Mouse (Mus musculus): ENCODE results near the gene Vsig10. TPM values are rescaled to one million over a fixed set of nuclear protein-coding genes. Genes with fewer than 3 reads are reported as not detected.

The Vsig10 gene
- total RNA-seq, 2 experiments from 2014 or later: 2.0 to 2.2 TPM

DNA sequence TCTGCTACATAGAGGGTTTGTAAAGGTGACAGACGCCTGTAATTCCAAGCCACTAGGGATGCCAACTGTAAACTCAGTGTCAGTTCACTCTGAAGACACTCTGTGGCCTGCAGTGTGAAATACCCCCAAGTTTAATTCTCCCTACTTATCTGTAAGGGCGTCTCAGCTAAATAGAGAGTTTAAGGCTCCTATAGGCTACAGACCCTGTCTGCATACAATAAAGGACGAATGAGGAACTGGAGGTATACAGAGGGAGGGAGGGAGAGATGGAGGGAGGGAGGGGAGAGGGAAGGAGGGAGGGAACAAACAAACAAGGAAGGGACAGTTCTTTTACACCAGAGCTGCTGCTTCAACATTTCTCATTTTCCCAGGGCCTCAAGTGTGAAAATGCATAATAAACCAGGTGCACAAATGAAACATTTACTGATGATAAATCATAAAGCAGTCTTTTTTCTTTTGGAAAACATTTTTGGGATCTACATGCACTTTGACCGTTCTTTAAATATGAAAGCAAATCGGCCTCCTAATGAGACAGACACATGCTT, 26.6 kb downstream of the Vsig10 start:
- intact Hi-C loops (cut with DNase I): no loop called here

GRCm38 (mm10) chr5:117346281-117346680, 27.4 kb downstream of the Vsig10 start:
- DNase-seq (ENCODE audit: extremely low spot score in 1 of 2, low spot score in 2 of 2): no peak
- intact Hi-C loops (cut with DNase I): no loop called here

More for the DNA sequence above, 26.6 kb downstream of the Vsig10 start:
- DNase-seq (ENCODE audit: extremely low spot score in 1 of 2, low spot score in 2 of 2): no peak

- DNase-seq (ENCODE audit: extremely low spot score in 1 of 2, low spot score in 2 of 2): no peak
- intact Hi-C loops (cut with DNase I): no loop called here
These were observed 28.1 kb downstream of the Vsig10 start for GRCm38 (mm10) chr5:117347011-117347410.

GRCm38 (mm10) chr5:117347838-117348237, 29.0 kb downstream of the Vsig10 start:
- DNase-seq (ENCODE audit: extremely low spot score in 1 of 2, low spot score in 2 of 2): no peak
- intact Hi-C loops (cut with DNase I): no loop called here

- intact Hi-C loops (cut with DNase I): no loop called here
- DNase-seq (ENCODE audit: extremely low spot score in 1 of 2, low spot score in 2 of 2): peak in 1 of 2 experiments; percentile 88
These were observed 29.4 kb downstream of the Vsig10 start for GRCm38 (mm10) chr5:117348279-117348678.

DNA sequence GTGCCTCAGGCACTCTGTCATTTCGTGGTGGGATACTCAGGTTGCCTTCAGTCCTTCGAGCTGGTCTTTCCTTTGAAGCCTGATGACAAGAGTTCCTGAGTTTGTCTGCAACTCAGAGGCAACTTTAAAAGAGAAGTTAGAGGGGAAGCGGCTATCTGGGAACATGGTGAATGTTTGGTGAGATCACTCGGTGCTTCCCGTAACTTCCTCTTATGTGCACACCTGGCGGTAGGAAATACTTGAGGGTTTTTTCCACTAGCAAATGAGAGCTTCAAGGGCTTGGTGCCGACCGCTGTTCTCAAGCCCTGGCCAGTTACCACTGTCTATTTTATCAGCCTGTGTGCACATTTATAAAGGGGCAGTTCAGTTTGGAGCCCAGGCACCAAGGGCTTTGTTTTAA, 35.2 kb downstream of the Vsig10 start:
- intact Hi-C loops (cut with DNase I): no loop called here
- DNase-seq (ENCODE audit: extremely low spot score in 1 of 2, low spot score in 2 of 2): no peak

DNA sequence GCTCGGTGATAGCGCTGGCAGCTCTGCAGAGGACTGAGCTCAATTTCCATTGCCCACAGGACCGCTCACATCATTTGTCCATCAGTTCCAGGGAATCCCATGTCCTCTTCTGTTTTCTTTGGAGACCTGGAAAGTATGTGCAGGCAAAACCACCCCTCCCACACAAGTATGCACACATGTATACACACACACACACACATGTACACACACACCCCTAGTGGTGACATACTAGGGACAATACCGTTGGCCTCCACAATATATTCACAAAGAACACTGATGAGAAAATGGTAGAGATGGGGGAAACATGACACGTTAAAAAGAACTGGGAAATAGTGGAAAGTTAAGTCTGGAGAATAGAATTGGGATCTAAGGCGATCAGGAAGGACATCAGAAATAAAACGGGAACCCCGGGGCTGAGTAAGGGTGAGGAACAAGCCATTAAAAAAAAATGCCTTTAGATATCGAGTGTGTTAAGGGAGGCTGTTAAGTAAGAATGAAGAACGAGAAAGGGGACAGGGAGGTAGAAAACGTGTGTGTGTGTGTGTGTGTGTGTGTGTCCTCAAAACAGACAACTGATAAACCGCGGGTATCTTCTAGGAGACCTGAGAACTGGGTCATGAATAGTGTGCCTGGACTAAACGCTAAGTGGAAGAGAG, 36.9 kb downstream of the Vsig10 start:
- intact Hi-C loops (cut with DNase I): no loop called here
- no peak for DNase-seq (ENCODE audit: extremely low spot score in 1 of 2, low spot score in 2 of 2)

DNA sequence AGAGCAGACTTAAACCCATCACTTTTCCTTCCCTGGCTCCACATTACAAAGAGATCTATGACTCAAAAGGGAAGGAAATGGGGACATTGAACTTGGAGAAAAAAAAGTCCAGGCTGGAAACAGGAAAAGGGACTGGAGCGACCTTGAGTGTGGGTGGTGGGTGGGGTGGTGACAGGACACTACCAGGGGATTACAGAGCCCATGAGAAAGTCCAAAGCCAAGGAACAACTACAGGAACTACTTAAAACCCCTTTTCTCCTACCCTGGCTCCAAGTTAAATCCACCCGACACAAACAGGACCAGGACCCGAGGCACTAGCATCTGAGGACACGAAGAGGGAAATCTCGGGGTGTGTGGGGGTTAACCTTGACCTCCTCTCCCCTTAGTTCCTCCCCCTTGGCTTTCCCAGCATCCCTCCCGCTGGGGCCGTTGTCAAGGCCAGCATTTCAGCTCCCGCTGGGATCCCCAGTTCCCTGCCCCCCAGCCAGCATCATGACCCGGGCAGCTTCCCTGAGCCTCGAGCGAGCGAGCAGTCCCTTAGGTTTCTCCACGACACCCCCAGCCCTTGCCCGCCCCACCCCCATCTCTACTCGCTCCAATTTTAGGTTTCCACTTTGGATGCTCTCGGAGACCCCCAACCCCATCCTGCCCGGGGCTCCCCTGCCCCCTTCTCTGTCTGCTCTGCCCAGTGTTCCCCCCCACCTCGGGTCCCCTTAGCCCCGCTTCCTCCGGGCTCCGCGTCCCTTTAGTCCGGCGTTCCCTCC, 37.7 kb downstream of the Vsig10 start:
- intact Hi-C loops (cut with DNase I): no loop called here
- peak in 1 of 2 experiments; percentile 87 for DNase-seq (ENCODE audit: extremely low spot score in 1 of 2, low spot score in 2 of 2)

DNA sequence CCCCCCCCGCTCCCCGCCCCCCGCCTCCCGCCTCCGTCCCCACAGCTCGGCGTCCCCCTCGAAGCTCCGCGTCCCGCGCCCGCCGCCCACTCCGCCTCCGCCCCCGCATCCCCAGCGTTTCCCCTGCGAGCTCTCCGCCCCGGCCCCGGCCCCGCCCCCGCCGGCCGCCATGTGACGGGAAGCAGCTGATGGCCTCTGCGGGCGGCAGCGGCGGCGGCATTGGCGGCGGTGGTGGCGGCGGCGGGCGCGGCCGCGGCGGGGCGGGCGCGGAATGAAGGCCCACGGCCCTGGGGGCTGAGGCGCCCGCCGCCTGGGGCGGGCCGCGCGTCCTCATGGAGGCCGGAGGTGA, 38.2 kb downstream of the Vsig10 start, which contains the start of gene Wsb2:
Gene Wsb2 (plus strand): TSS at position 176 of the 349 bp plus-strand sequence.
- intact Hi-C loops (cut with DNase I): no loop called here
- DNase-seq (ENCODE audit: extremely low spot score in 1 of 2, low spot score in 2 of 2): peak; percentile 68 to 96

DNA sequence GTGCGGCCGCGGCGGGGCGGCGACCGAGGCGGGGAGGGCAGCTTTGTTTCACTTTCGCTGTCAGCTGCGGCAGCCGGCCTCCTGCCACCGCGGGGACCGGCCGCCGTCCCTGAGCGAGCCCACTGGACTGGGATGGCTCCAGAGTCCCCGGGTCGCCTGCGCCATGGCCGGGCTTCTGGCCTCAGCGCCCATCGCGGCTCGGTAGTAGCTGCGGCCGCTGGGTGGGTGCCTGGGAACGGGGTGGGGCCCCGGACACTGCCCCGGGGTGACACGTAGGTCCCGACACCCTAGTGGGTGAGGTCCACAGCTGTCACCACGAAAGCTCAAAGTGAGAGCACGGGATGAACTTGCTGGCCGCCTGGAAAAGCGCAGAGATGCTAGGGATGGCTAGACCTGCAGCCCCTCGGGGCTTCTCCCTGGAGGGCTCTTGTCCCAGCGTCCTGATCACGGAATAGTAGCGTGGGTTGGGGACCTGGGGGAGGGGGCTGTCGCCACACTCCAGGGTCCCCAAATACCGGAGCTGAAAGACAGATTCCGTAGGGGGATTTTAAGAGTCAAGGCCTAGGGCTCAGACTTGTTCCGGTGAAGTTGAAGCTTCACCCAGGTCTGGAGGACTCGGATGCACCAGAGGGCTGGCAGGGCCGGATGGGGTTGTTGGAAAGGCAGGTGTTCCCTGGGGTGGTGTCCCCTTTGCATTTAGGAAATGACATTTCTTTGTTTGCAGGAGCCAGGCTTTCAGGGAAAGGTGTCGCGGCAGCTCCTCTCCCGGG, 38.8 kb downstream of the Vsig10 start:
- intact Hi-C loops (cut with DNase I): no loop called here
- DNase-seq (ENCODE audit: extremely low spot score in 1 of 2, low spot score in 2 of 2): no peak

DNA sequence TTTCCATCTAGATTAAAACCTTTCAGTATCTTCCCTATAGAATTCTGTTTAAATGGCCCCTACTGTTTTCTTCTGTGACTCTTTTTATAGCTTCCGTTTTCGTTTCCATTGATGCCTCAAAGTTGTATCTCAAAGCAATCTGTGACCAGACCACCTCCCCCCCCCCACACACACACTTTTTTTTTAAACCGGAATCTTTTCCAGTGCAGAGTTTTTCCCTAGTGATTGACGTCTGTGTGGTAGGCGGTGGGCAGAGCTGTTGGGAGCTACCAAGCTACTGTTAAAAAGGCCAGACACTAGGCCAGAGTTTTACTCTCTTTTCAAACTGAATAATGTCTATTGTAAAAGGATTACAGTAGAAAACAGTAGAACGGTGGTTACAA, 39.4 kb downstream of the Vsig10 start:
- intact Hi-C loops (cut with DNase I): no loop called here

GRCm38 (mm10) chr5:117358725-117359124, 39.8 kb downstream of the Vsig10 start:
- intact Hi-C loops (cut with DNase I): no loop called here
- DNase-seq (ENCODE audit: extremely low spot score in 1 of 2, low spot score in 2 of 2): peak; percentile 79 to 88

More for the DNA sequence above, 39.4 kb downstream of the Vsig10 start:
- DNase-seq (ENCODE audit: extremely low spot score in 1 of 2, low spot score in 2 of 2): no peak

DNA sequence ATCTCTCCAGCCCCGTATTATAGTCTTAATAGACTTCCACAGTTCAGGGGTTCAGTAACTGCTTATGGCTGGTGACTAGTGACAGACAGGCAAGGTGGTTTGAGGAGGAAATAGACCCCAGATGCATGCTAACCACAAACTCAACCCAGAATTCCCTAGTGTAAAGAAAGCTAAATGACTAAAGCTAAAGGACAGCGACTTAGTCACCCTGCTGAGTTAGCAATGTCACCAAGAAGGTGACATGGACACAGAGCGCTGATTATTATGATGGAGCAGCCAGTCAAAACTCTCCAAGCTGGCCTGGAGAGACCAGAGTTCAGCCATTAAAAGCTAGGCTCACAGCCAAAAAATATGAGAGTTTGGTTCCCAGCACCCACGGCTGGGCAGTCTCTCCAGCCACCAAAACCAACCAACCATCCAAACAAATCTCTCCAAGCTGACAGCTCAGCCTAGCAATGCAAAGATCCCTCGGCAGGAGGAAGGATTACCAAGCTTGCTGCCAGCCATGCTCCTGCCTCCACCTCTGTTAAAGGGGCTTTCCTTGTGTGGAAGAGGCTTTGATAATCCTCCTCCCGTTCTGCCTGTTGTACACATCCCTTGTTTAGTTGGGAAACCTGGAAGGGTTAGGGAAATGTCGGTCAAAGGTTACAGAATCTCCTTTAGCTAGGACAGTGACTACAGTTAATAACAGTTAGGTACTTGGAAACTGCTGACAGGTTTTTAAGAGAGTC, 40.8 kb downstream of the Vsig10 start:
- intact Hi-C loops (cut with DNase I): no loop called here
- no peak for DNase-seq (ENCODE audit: extremely low spot score in 1 of 2, low spot score in 2 of 2)

GRCm38 (mm10) chr5:117360228-117360515, 41.3 kb downstream of the Vsig10 start:
- intact Hi-C loops (cut with DNase I): no loop called here

GRCm38 (mm10) chr5:117360631-117361541, 42.0 kb downstream of the Vsig10 start:
- DNase-seq (ENCODE audit: extremely low spot score in 1 of 2, low spot score in 2 of 2): no peak
- intact Hi-C loops (cut with DNase I): no loop called here

More at GRCm38 (mm10) chr5:117360228-117360515, 41.3 kb downstream of the Vsig10 start:
- no peak for DNase-seq (ENCODE audit: extremely low spot score in 1 of 2, low spot score in 2 of 2)

GRCm38 (mm10) chr5:117361590-117361989, 42.7 kb downstream of the Vsig10 start:
- no peak for DNase-seq (ENCODE audit: extremely low spot score in 1 of 2, low spot score in 2 of 2)
- intact Hi-C loops (cut with DNase I): no loop called here

- intact Hi-C loops (cut with DNase I): no loop called here
- no peak for DNase-seq (ENCODE audit: extremely low spot score in 1 of 2, low spot score in 2 of 2)
These were observed 44.3 kb downstream of the Vsig10 start for GRCm38 (mm10) chr5:117363066-117363782.
